Mouse (Mus musculus): ENCODE data around the gene Xdh.

GRCm38 (mm10) chr17:73941816-73942215 lies 8.2 kb downstream of the Xdh start:
- TF ChIP-seq CTCF (IDR thresholded peaks at IDR 0.05; ENCODE audit: borderline replicate concordance, insufficient read depth, low read depth, low read length) (no peak), POLR2A (IDR thresholded peaks at IDR 0.05; ENCODE audit: borderline replicate concordance, insufficient read depth, low read length) (no peak)

Measured in cerebellum, adult 2 months (tissue).